Mouse (Mus musculus): ENCODE measurements around the gene Chchd6.
A peak's percentile ranks its signal among the peaks of the same experiment; 100 is the strongest.

Gene Chchd6

GRCm38 (mm10) chr6:89448736-89449135 is 146.7 kb downstream of the Chchd6 start:
- DNase-seq: no peak

GRCm38 (mm10) chr6:89440671-89441070 is 154.8 kb downstream of the Chchd6 start:
- DNase-seq: no peak

GRCm38 (mm10) chr6:89431920-89432482 is 163.5 kb downstream of the Chchd6 start:
- DNase-seq: no peak

- no peak for DNase-seq
These were observed 164.7 kb downstream of the Chchd6 start for GRCm38 (mm10) chr6:89430749-89431148.

- DNase-seq: no peak
These were observed 166.6 kb downstream of the Chchd6 start for GRCm38 (mm10) chr6:89428661-89429375.

- no peak for DNase-seq
These were observed 171.0 kb downstream of the Chchd6 start for GRCm38 (mm10) chr6:89424461-89424860.

- DNase-seq: no peak
These were observed 172.8 kb downstream of the Chchd6 start for GRCm38 (mm10) chr6:89422621-89423020.

- no peak for DNase-seq
These were observed 173.5 kb downstream of the Chchd6 start for GRCm38 (mm10) chr6:89421922-89422321.

- DNase-seq: peak; percentile 8
These were observed 173.9 kb downstream of the Chchd6 start for GRCm38 (mm10) chr6:89421503-89421902.

GRCm38 (mm10) chr6:89420756-89421155 is 174.7 kb downstream of the Chchd6 start:
- DNase-seq: no peak

GRCm38 (mm10) chr6:89420110-89420509 is 175.3 kb downstream of the Chchd6 start:
- no peak for DNase-seq

GRCm38 (mm10) chr6:89419066-89419815 is 176.2 kb downstream of the Chchd6 start:
- DNase-seq: no peak

- no peak for DNase-seq
These were observed 179.3 kb downstream of the Chchd6 start for GRCm38 (mm10) chr6:89416030-89416595.

- no peak for DNase-seq
These were observed 180.4 kb downstream of the Chchd6 start for GRCm38 (mm10) chr6:89415091-89415490.

GRCm38 (mm10) chr6:89414126-89414525 is 181.3 kb downstream of the Chchd6 start:
- DNase-seq: no peak

- DNase-seq: no peak
These were observed 182.0 kb downstream of the Chchd6 start for GRCm38 (mm10) chr6:89413481-89413884.

GRCm38 (mm10) chr6:89412562-89412961 is 182.9 kb downstream of the Chchd6 start:
- no peak for DNase-seq

- DNase-seq: no peak
These were observed 186.4 kb downstream of the Chchd6 start for GRCm38 (mm10) chr6:89409041-89409440.

GRCm38 (mm10) chr6:89408259-89408658 is 187.2 kb downstream of the Chchd6 start:
- DNase-seq: no peak

- no peak for DNase-seq
These were observed 188.1 kb downstream of the Chchd6 start for GRCm38 (mm10) chr6:89407247-89407889.

GRCm38 (mm10) chr6:89404964-89405363 is 190.5 kb downstream of the Chchd6 start:
- no peak for DNase-seq

- DNase-seq: no peak
These were observed 191.9 kb downstream of the Chchd6 start for GRCm38 (mm10) chr6:89403257-89404225.
